10 mouse cellular contexts compared by ENCODE assay signal in genomic region chr5:21545786-21546185, GRCm38 (mm10). TPM values are rescaled to one million over a fixed set of nuclear protein-coding genes. Genes with fewer than 3 reads are reported as not detected.
DNase-seq lines count a peak whose midpoint lies in the region; ATAC-seq lines count a peak whose summit lies in the region.
"Had no signal": no experiment of that assay in that cellular context is flagged by ENCODE, and none has a peak within 500 bp of the region (broad histone marks: within the 10 kb centered on the region; RNA-seq: fewer than 3 reads in every experiment).

No protein-coding gene starts in this region.

- no peak overlapping the region for H3K27ac ChIP-seq in forebrain, embryonic 15.5 days (replicated peaks)
- H3K27ac ChIP-seq: hindbrain, embryonic 15.5 days had no signal

- H3K4me3 ChIP-seq in forebrain, embryonic 15.5 days = no peak overlapping the region
- H3K4me3 ChIP-seq: hindbrain, embryonic 15.5 days had no signal

- H3K36me3 ChIP-seq in forebrain, embryonic 15.5 days = no peaks in the 10 kb centered on the region
- H3K36me3 ChIP-seq: hindbrain, embryonic 15.5 days had no signal

- H3K27me3 ChIP-seq in forebrain, embryonic 15.5 days = no peaks in the 10 kb centered on the region
- H3K27me3 ChIP-seq: hindbrain, embryonic 15.5 days had no signal

- 81% methylated on average over 4 of the region's 4 CpGs for WGBS in forebrain, embryonic 15.5 days

- intact Hi-C loops in left cerebral cortex, postnatal 4 days (cut with DNase I) = no loop called here
- intact Hi-C loops in left cerebral cortex, postnatal 25 days (cut with DNase I) = no loop called here

- ATAC-seq in forebrain, embryonic 15.5 days (replicated peaks) = no peak

- no peak overlapping the region for H3K4me2 ChIP-seq in forebrain, embryonic 15.5 days (replicated peaks)
- H3K4me2 ChIP-seq: hindbrain, embryonic 15.5 days had no signal

- H3K9me3 ChIP-seq in forebrain, embryonic 15.5 days = no peaks in the 10 kb centered on the region
- H3K9me3 ChIP-seq: hindbrain, embryonic 15.5 days had no signal

- DNase-seq in gastrocnemius, adult 18-20 months (ENCODE audit: low spot score) = peak; percentile 14
- DNase-seq in gastrocnemius, postnatal 10 days = no peak
- peak; percentile 44 for DNase-seq in left cerebral cortex, postnatal 4 days
- DNase-seq in left cerebral cortex, postnatal 25 days (ENCODE audit: low spot score in 2 of 2) = no peak
- DNase-seq in adipocyte (ENCODE audit: low spot score) = peak; percentile 56
- DNase-seq in heart, postnatal 4 days = peak; percentile 39
- no peak for DNase-seq in retina, postnatal 1 day

- H3K9ac ChIP-seq in forebrain, embryonic 15.5 days (replicated peaks) = no peak overlapping the region
- H3K9ac ChIP-seq: hindbrain, embryonic 15.5 days had no signal

- H3K4me1 ChIP-seq in forebrain, embryonic 15.5 days = no peaks in the 10 kb centered on the region
- H3K4me1 ChIP-seq: hindbrain, embryonic 15.5 days had no signal

RNA-seq across cellular contexts. Expression of gene Lrrc17, which starts 2.4 kb away (rescaled TPM):
- total RNA-seq in gastrocnemius, adult 18-20 months (2021) = 1 to 10 TPM; 1.2 to 1.3 TPM
- total RNA-seq in gastrocnemius, postnatal 10 days (2021) = 10 to 100 TPM; 23.3 to 28.8 TPM
- total RNA-seq in left cerebral cortex, postnatal 4 days (2021) = 1 to 10 TPM; 2.0 to 2.2 TPM
- total RNA-seq in left cerebral cortex, postnatal 25 days (2021) = under 1 TPM; 0.25 to 0.34 TPM
- total RNA-seq in heart, postnatal 4 days (2021) = 10 to 100 TPM; 16.0 to 17.8 TPM
- polyA plus RNA-seq in forebrain, embryonic 15.5 days (2015; fragmentation: Nextera tagmentation; extraction: Ambion mirVana) = 2.6 and 2.7 TPM in 2 replicates
- total RNA-seq: megakaryocyte progenitor cell, adult 5-6 weeks had no signal

Comparison
In these comparisons a context has a peak if more than half of its experiments do, and no peak if none do; other contexts are left out.
1. DNase-seq: peak in gastrocnemius, adult 18-20 months (single experiment), left cerebral cortex, postnatal 4 days (single experiment), adipocyte (single experiment) and heart, postnatal 4 days (single experiment); none in gastrocnemius, postnatal 10 days (single experiment), left cerebral cortex, postnatal 25 days (0 of 2) and retina, postnatal 1 day (single experiment).
2. RNA of gene Lrrc17, which starts 2.4 kb away (total RNA-seq): 23.3 to 28.8 TPM in gastrocnemius, postnatal 10 days and 16.0 to 17.8 TPM in heart, postnatal 4 days; 2.0 to 2.2 TPM in left cerebral cortex, postnatal 4 days, 1.2 to 1.3 TPM in gastrocnemius, adult 18-20 months and 0.25 to 0.34 TPM in left cerebral cortex, postnatal 25 days; every median in the first group is over 4 times any median in the second.